Mouse (Mus musculus): ENCODE measurements at regions not wholly inside any gene's neighbourhood (a gene's known extent, or its start where the extent isn't known, plus 50 kb on each side); places are given as distances from the start of the nearest gene placed in this dataset.

DNA sequence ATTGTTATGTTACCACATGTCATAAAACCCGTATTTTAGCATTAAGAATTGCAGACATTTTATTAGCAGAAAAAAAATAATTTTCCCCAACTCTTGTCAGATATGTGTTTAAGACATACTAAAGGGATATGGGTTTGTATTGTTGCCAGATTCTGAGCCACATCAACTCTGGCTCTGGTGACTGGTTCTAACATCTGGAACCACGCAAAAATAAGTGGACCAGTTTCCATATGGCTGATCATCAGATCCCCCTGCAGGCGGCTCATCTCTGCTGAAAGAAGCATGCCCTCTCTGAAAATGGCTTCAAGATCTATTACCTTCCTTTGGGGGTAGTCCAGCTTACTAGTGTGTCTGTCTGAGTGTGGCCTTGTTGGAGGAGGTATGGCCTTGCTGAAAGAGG is 102.0 kb upstream of the Jade1 start:
- Histone ChIP-seq H3K36me3 (ENCODE audit: insufficient read depth, low read length) (no peaks in the 10 kb centered on the region), H3K27ac (ENCODE audit: low read length) (no peak overlapping the region), H3K27me3 (ENCODE audit: insufficient read depth, low read length) (no peaks in the 10 kb centered on the region), H3K4me2 (replicated peaks; ENCODE audit: low read depth, low read length) (no peak overlapping the region), H3K4me1 (ENCODE audit: insufficient read depth, low read length) (no peaks in the 10 kb centered on the region), H3K9me3 (ENCODE audit: low read length) (no peaks in the 10 kb centered on the region), H3K4me3 (ENCODE audit: low read length) (no peak overlapping the region), H3K9ac (replicated peaks; ENCODE audit: low read length) (no peak overlapping the region)
- ATAC-seq (ENCODE audit: low FRiP score, low TSS enrichment), result no peak
- WGBS, result 70% methylated on average over 3 of the region's 3 CpGs

DNA sequence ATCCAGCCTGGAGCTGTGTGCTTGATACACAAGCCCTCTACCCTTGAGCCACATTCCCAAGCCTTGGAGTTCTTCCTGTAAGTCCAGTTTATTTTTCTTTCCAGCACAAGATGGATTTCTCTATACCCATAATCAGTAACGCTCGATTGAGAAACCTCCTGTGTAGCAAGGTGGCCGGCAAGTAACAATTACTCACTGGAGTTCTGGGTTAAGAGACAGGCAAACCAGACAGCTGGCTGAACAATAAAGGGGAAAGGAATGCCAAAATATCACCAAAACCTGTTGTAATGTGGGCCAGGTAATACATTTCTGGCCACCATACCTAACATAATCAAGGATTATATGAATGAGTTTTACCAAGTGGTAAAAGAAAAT is 102.8 kb upstream of the Jade1 start:
- Histone ChIP-seq H3K27ac (ENCODE audit: low read length) (no peak overlapping the region), H3K4me3 (ENCODE audit: low read length) (no peak overlapping the region), H3K36me3 (ENCODE audit: insufficient read depth, low read length) (no peaks in the 10 kb centered on the region), H3K27me3 (ENCODE audit: insufficient read depth, low read length) (no peaks in the 10 kb centered on the region), H3K9me3 (ENCODE audit: low read length) (peaks cover 4% of the 10 kb centered on the region; the same call in 1 of the 2 replicates), H3K4me2 (replicated peaks; ENCODE audit: low read depth, low read length) (no peak overlapping the region), H3K4me1 (ENCODE audit: insufficient read depth, low read length) (no peaks in the 10 kb centered on the region), H3K9ac (replicated peaks; ENCODE audit: low read length) (no peak overlapping the region)
- WGBS, result 33% methylated on average over 3 of the region's 3 CpGs
- ATAC-seq (ENCODE audit: low FRiP score, low TSS enrichment), result no peak

DNA sequence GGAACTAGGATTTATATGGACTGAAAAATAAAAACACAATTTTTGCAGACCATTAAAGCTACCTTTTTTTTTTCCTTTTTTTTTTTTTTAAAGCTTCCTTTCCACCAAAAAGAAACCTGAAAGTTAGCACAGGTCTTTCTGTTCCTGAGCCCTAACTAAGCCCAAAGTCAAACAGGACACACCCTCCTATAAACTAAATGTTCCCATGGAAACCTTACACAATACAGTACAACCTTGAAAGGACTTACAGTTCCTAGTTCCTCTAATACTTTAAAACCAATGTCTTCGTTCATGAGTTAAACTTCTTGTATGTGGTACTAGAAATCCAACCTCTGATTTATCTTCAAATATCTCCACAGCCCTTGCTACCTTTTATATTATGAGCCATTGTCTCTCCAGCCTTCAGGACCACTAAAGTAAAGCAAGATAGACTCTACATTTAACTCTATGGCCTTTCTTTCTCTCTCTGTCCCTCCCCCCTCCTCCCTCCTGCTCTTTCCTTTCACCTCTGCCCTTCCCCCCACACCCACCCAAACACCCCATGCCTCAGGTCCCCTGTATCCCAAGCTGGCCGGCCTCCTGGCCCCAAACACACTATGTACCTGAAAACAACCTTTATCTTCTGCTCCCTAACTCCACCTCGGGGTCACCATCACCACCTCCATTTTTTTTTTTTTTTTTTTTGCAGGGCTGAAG is 103.4 kb upstream of the Jade1 start:
- H3K4me2 ChIP-seq (replicated peaks; ENCODE audit: low read depth, low read length), result no peak overlapping the region
- H3K9ac ChIP-seq (replicated peaks; ENCODE audit: low read length), result no peak overlapping the region
- no peaks in the 10 kb centered on the region for H3K4me1 ChIP-seq (ENCODE audit: insufficient read depth, low read length)
- H3K36me3 ChIP-seq (ENCODE audit: insufficient read depth, low read length), result no peaks in the 10 kb centered on the region
- no peak overlapping the region for H3K4me3 ChIP-seq (ENCODE audit: low read length)
- H3K27ac ChIP-seq (ENCODE audit: low read length), result no peak overlapping the region
- WGBS, result 74% methylated on average over 3 of the region's 3 CpGs
- ATAC-seq (ENCODE audit: low FRiP score, low TSS enrichment), result no peak
- peaks cover 4% of the 10 kb centered on the region; the same call in 1 of the 2 replicates for H3K9me3 ChIP-seq (ENCODE audit: low read length)
- no peaks in the 10 kb centered on the region for H3K27me3 ChIP-seq (ENCODE audit: insufficient read depth, low read length)

DNA sequence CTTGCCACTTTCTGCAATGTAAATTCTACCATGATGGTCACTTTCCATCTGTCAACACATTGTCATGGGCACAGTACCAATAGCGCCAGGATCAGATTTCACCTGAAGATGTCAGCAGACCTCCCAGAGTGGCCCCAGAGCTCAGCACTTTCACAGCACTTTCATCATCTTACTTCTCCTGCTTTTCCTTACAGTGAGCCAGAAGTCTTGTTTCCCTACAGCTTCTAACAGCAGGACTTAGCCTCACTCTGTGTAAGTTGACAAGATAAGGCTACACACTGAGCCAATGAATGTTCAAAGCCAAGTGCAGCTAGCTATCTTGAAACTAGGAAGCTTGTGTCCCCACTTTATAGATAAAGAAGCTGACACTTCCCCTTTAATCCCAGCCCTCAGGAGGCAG is 104.8 kb upstream of the Jade1 start:
- Histone ChIP-seq H3K9me3 (ENCODE audit: low read length) (peaks cover 4% of the 10 kb centered on the region; the same call in 1 of the 2 replicates), H3K9ac (replicated peaks; ENCODE audit: low read length) (no peak overlapping the region), H3K4me3 (ENCODE audit: low read length) (no peak overlapping the region), H3K4me1 (ENCODE audit: insufficient read depth, low read length) (no peaks in the 10 kb centered on the region), H3K36me3 (ENCODE audit: insufficient read depth, low read length) (no peaks in the 10 kb centered on the region), H3K27ac (ENCODE audit: low read length) (no peak overlapping the region), H3K27me3 (ENCODE audit: insufficient read depth, low read length) (no peaks in the 10 kb centered on the region), H3K4me2 (replicated peaks; ENCODE audit: low read depth, low read length) (no peak overlapping the region)
- 50% methylated on average over 1 of the region's 1 CpGs for WGBS
- no peak for ATAC-seq (ENCODE audit: low FRiP score, low TSS enrichment)

DNA sequence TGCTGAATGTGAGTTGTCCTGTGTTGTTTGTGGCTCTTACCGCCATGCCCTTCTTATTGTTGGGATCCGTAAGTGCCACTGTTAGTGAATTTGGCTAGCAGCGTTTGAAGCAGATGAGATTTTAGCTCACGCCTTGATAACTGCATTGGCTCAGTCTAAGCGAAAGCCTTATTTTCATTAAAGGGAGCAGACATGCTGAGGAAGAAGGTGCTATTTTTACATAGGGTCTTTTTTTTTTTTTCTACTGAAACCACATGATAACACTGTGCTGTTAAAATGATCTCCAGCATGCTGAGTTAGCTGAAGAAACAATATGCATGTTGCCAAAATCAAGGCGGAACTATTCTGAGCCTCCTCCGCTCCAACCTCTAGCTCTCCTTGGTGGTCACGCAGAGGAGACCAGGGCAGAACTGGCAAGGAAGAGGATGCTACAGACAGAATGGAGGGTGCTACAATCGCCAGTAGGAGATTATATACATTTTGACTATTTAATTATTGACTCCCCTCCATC is 111.2 kb upstream of the Jade1 start:
- Histone ChIP-seq H3K27me3 (ENCODE audit: insufficient read depth, low read length) (no peaks in the 10 kb centered on the region), H3K27ac (ENCODE audit: low read length) (no peak overlapping the region), H3K36me3 (ENCODE audit: insufficient read depth, low read length) (no peaks in the 10 kb centered on the region), H3K9ac (replicated peaks; ENCODE audit: low read length) (no peak overlapping the region), H3K4me2 (replicated peaks; ENCODE audit: low read depth, low read length) (no peak overlapping the region), H3K4me1 (ENCODE audit: insufficient read depth, low read length) (no peaks in the 10 kb centered on the region), H3K9me3 (ENCODE audit: low read length) (peaks cover 4% of the 10 kb centered on the region; the same call in 1 of the 2 replicates), H3K4me3 (ENCODE audit: low read length) (no peak overlapping the region)
- ATAC-seq (ENCODE audit: low FRiP score, low TSS enrichment), result no peak
- WGBS, result 95% methylated on average over 9 of the region's 9 CpGs

DNA sequence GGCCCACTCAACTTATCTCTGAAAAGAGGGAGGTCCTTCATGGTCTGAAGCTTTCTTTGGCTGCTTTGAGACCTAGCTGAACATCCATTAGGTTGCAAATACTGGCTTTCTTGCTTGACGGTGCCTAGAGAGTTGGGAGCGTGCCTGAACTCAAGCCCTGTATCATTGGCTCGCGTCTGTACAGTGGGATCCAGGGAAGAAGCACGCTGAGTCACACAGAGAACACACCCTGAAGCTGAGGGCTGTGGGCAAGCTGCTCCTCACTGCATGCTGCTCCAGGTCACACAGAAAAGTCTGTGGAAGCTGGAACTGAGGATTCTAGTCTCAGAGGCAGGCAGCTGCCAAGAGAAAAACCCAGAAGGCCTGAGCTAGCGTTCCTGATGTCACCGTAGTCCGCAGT is 119.3 kb upstream of the Jade1 start:
- H3K36me3 ChIP-seq (ENCODE audit: insufficient read depth, low read length), result no peaks in the 10 kb centered on the region
- H3K9ac ChIP-seq (replicated peaks; ENCODE audit: low read length), result no peak overlapping the region
- 88% methylated on average over 8 of the region's 8 CpGs for WGBS
- H3K4me3 ChIP-seq (ENCODE audit: low read length), result no peak overlapping the region
- no peak overlapping the region for H3K4me2 ChIP-seq (replicated peaks; ENCODE audit: low read depth, low read length)
- no peaks in the 10 kb centered on the region for H3K9me3 ChIP-seq (ENCODE audit: low read length)
- no peaks in the 10 kb centered on the region for H3K27me3 ChIP-seq (ENCODE audit: insufficient read depth, low read length)
- no peaks in the 10 kb centered on the region for H3K4me1 ChIP-seq (ENCODE audit: insufficient read depth, low read length)
- ATAC-seq (ENCODE audit: low FRiP score, low TSS enrichment), result no peak
- no peak overlapping the region for H3K27ac ChIP-seq (ENCODE audit: low read length)

DNA sequence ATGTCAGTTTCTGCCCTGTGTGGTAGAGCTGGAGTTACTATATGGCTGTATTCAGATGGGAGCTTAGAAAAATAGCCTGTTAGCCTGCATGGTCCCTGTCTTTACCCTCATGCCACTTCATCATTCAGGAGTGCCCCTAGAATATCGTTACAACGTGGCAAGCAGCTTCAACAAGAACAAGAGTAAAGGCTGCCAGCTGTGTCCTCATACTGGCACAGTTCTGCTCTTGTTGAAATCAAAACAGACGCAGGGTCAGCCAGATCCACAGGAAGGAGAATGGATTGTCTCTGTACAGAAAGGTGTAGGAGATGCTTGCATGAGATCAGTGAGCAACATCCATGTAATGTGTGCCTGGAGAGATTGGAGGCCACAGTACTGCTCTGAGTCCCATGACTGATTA is 122.4 kb upstream of the Jade1 start:
- H3K27ac ChIP-seq (ENCODE audit: low read length), result no peak overlapping the region
- no peak overlapping the region for H3K4me3 ChIP-seq (ENCODE audit: low read length)
- WGBS, result 52% methylated on average over 3 of the region's 3 CpGs
- H3K27me3 ChIP-seq (ENCODE audit: insufficient read depth, low read length), result no peaks in the 10 kb centered on the region
- no peak overlapping the region for H3K9ac ChIP-seq (replicated peaks; ENCODE audit: low read length)
- no peak for ATAC-seq (ENCODE audit: low FRiP score, low TSS enrichment)
- H3K9me3 ChIP-seq (ENCODE audit: low read length), result no peaks in the 10 kb centered on the region
- H3K36me3 ChIP-seq (ENCODE audit: insufficient read depth, low read length), result no peaks in the 10 kb centered on the region
- peaks cover 3% of the 10 kb centered on the region; the same call in 1 of the 2 replicates for H3K4me1 ChIP-seq (ENCODE audit: insufficient read depth, low read length)
- H3K4me2 ChIP-seq (replicated peaks; ENCODE audit: low read depth, low read length), result no peak overlapping the region

DNA sequence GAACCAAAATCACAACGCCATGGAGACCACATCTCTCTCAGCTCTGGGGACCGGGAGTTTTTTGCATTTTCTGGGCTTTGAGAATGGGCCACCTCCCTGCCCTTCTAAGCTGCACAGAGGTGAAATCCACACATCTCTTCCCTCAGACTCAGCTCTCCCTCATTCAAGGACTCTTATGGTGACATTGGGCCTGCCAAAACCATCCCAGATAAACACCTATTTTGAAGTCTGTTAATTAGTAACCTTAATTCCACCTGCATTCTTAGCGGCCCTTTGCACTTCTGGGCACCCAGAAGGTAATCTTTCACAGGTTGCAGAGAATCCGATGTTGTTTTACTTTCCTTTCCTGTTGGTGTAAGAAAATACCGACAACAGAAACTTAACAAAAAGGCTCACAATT is 123.2 kb upstream of the Jade1 start:
- Histone ChIP-seq H3K27ac (ENCODE audit: low read length) (no peak overlapping the region), H3K9me3 (ENCODE audit: low read length) (no peaks in the 10 kb centered on the region), H3K4me2 (replicated peaks; ENCODE audit: low read depth, low read length) (no peak overlapping the region), H3K36me3 (ENCODE audit: insufficient read depth, low read length) (no peaks in the 10 kb centered on the region), H3K9ac (replicated peaks; ENCODE audit: low read length) (no peak overlapping the region), H3K4me1 (ENCODE audit: insufficient read depth, low read length) (peaks cover 3% of the 10 kb centered on the region; the same call in 1 of the 2 replicates), H3K4me3 (ENCODE audit: low read length) (no peak overlapping the region), H3K27me3 (ENCODE audit: insufficient read depth, low read length) (no peaks in the 10 kb centered on the region)
- ATAC-seq (ENCODE audit: low FRiP score, low TSS enrichment), result no peak
- 64% methylated on average over 5 of the region's 5 CpGs for WGBS

DNA sequence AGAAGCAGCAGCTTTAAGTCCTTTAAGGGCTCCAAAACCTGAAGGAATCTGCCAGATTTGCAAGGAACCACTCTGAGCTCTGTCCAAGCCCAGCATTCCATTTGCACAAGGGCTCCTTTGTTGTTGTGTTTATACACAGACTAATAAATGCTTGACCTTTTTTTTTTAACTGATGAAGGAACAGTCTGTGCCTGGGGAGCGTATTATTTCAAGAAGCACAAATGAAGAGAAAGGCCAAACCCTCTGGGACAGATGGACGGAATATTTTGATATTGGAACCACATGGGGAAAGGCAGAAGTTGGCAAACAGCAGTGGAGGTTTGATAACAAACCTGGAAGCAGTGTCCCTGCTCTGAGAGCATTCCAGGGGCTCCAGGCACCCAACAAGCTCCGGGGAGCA is 125.3 kb upstream of the Jade1 start:
- no peak overlapping the region for H3K27ac ChIP-seq (ENCODE audit: low read length)
- no peaks in the 10 kb centered on the region for H3K36me3 ChIP-seq (ENCODE audit: insufficient read depth, low read length)
- H3K4me2 ChIP-seq (replicated peaks; ENCODE audit: low read depth, low read length), result no peak overlapping the region
- H3K9ac ChIP-seq (replicated peaks; ENCODE audit: low read length), result no peak overlapping the region
- H3K27me3 ChIP-seq (ENCODE audit: insufficient read depth, low read length), result no peaks in the 10 kb centered on the region
- H3K4me3 ChIP-seq (ENCODE audit: low read length), result no peak overlapping the region
- H3K4me1 ChIP-seq (ENCODE audit: insufficient read depth, low read length), result peaks cover 3% of the 10 kb centered on the region; the same call in 1 of the 2 replicates
- no peaks in the 10 kb centered on the region for H3K9me3 ChIP-seq (ENCODE audit: low read length)
- WGBS, result 57% methylated on average over 3 of the region's 3 CpGs
- ATAC-seq (ENCODE audit: low FRiP score, low TSS enrichment), result no peak

DNA sequence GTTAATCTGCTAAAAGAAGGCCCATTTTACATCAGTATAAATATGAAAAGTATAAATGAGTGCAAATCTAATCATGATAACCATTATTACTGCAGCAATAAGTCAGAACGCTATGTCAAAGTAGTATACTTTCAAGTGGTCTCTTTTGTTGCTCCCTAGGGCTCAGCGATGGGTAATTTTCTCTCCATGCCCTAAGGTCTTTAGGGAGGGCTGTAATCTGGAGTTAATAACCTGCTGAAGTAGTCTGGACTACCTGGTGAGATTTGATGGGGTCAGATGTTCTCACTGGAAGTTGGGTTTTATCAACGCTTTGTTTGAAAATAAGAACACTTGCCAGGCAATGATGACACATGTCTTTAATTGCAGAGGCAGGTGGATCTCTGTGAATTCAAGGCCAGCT is 128.6 kb upstream of the Jade1 start:
- Histone ChIP-seq H3K36me3 (ENCODE audit: insufficient read depth, low read length) (no peaks in the 10 kb centered on the region), H3K27ac (ENCODE audit: low read length) (no peak overlapping the region), H3K4me1 (ENCODE audit: insufficient read depth, low read length) (peaks cover 10% of the 10 kb centered on the region), H3K9ac (replicated peaks; ENCODE audit: low read length) (no peak overlapping the region), H3K4me3 (ENCODE audit: low read length) (no peak overlapping the region), H3K27me3 (ENCODE audit: insufficient read depth, low read length) (no peaks in the 10 kb centered on the region), H3K9me3 (ENCODE audit: low read length) (no peaks in the 10 kb centered on the region), H3K4me2 (replicated peaks; ENCODE audit: low read depth, low read length) (no peak overlapping the region)
- 76% methylated on average over 3 of the region's 3 CpGs for WGBS
- ATAC-seq (ENCODE audit: low FRiP score, low TSS enrichment), result no peak

All from kidney, embryonic 16.5 days (tissue).